Mouse (Mus musculus): Measurements from ENCODE around the gene Ndufs3.

DNA sequence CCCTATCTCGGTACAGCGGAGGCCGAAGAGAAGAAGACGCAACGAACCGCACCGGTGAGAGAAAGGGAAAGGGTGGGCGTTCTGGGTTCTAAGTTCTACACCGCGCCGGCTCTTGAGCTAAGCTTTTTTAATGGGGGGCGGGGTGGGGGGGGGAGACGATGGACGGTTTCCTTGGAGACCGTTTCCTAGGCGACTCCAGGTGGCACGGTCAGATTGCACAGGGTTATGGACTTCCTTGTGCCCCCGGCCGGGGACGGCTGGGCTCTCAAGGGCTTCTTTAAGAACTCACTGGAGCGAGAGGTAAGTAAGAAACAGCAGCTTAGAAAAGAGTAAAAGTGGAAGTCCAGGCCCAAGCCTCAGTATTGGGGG, 213 bp upstream of the Ndufs3 start:
- TF ChIP-seq FLI1 (IDR thresholded peaks at IDR 0.05; ENCODE audit: low read length) (no peak), GATA1 (IDR thresholded peaks at IDR 0.05; ENCODE audit: borderline replicate concordance, low read length) (no peak)

Measured in megakaryocyte, embryonic 14.5 days (primary cell).